Mouse (Mus musculus) lung, embryonic 15.5 days (tissue): Measurements from ENCODE around the gene Calcoco1. TPM values are rescaled to one million over a fixed set of nuclear protein-coding genes. Genes with fewer than 3 reads are reported as not detected.
"Not testable (repeated sequence)": the region's sequence is repeated elsewhere in the genome, so short reads cannot be mapped to it uniquely, and the experiment has no call there.

Source experiments
- ATAC-seq: fragments of 200-750 bp; cut with Nextera tagmentation; 2 replicates; pipeline ENCODE4 v1.8.0; 2017; ENCODE audit warnings: moderate number of reproducible peaks, borderline replicate concordance; ENCODE audit not compliant: low FRiP score, low TSS enrichment; ENCODE audit errors: extremely low read depth
- H3K27ac ChIP-seq: fragments of 300-500 bp; sonication (generic); 2 replicates; pipeline ENCODE4 v1.5.1; 2015; ENCODE audit warnings: moderate library complexity, mild to moderate bottlenecking, inconsistent platforms
- H3K27me3 ChIP-seq: fragments of 300-500 bp; sonication (generic); 2 replicates; pipeline ENCODE4 v1.6.1; 2015; ENCODE audit warnings: inconsistent platforms
- H3K36me3 ChIP-seq: fragments of 300-500 bp; sonication (generic); 2 replicates; pipeline ENCODE4 v1.6.1; 2015; ENCODE audit warnings: inconsistent platforms
- H3K4me1 ChIP-seq: fragments of 300-500 bp; sonication (generic); 2 replicates; pipeline ENCODE4 v1.6.1; 2015; ENCODE audit warnings: inconsistent platforms
- H3K4me2 ChIP-seq: fragments of 300-500 bp; sonication (generic); 2 replicates; pipeline ENCODE4 v1.6.1; 2015; ENCODE audit warnings: inconsistent platforms, mild to moderate bottlenecking, moderate library complexity
- H3K4me3 ChIP-seq: fragments of 300-500 bp; sonication (generic); 2 replicates; pipeline ENCODE4 v1.5.1; 2015; ENCODE audit warnings: mild to moderate bottlenecking, inconsistent platforms
- H3K9ac ChIP-seq: fragments of 300-500 bp; sonication (generic); 2 replicates; pipeline ENCODE4 v1.6.1; 2015; ENCODE audit warnings: inconsistent platforms
- H3K9me3 ChIP-seq: fragments of 300-500 bp; sonication (generic); 2 replicates; pipeline ENCODE4 v1.6.1; 2016; ENCODE audit warnings: inconsistent platforms
- WGBS: fragments of 180-500 bp; shearing (Covaris S2); methylation state at CpG from one replicate; pipeline ENCODE4 v1.1.7; 2015; 5-methylcytosine and 5-hydroxymethylcytosine counted together
- polyA plus RNA-seq: library from polyadenylated mRNA; unstranded; fragments of >200 nt; fragmentation: Nextera tagmentation; extraction: Ambion mirVana; gene quantifications from 2 replicates; pipeline ENCODE4 v1.2.1, GENCODE M21; 2015

Calcoco1 gene
- polyA plus RNA-seq, 1 experiment from 2014 or later = 51.4 TPM

DNA sequence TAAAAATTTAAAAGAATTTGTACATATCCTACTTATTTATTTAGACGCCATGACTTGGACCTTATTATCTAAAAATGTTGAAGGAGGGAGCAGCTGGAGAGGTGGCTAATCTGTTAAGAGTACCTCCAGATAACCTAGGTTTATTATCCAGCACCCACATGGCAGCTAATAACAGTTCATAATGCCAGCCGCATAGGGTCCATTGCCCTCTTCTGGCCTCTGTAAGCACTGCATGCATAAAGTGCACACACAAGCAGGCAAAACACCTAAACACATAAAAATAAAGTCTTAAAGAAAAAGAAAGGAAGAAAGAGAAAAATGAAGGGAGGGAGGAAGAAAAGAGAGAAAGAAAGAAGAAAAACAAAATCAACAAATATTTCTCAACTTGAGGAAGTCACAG is 45.6 kb downstream of the Calcoco1 start:
- no peak for ATAC-seq
- Histone ChIP-seq H3K4me2 (no peak overlapping the region), H3K36me3 (no peaks in the 10 kb centered on the region), H3K9me3 (no peaks in the 10 kb centered on the region), H3K9ac (no peak overlapping the region), H3K4me1 (peaks cover 22% of the 10 kb centered on the region), H3K27me3 (no peaks in the 10 kb centered on the region), H3K27ac (no peak overlapping the region), H3K4me3 (no peak overlapping the region)
- WGBS = 85% methylated on average over 2 of the region's 2 CpGs

GRCm38 (mm10) chr15:102673548-102673947 is 48.4 kb downstream of the Calcoco1 start:
- no peaks in the 10 kb centered on the region for H3K36me3 ChIP-seq
- peaks cover 29% of the 10 kb centered on the region for H3K4me1 ChIP-seq
- no peaks in the 10 kb centered on the region for H3K27me3 ChIP-seq
- H3K9ac ChIP-seq = no peak overlapping the region
- H3K4me3 ChIP-seq = peak overlapping the region; percentile 32
- peak; percentile 60; the same call in 1 of the 2 replicates for ATAC-seq
- H3K4me2 ChIP-seq = peak overlapping the region; percentile 63
- peak overlapping the region; percentile 95 for H3K27ac ChIP-seq
- no peaks in the 10 kb centered on the region for H3K9me3 ChIP-seq
- 2% methylated on average over 10 of the region's 10 CpGs for WGBS

GRCm38 (mm10) chr15:102672215-102673071 is 49.5 kb downstream of the Calcoco1 start, which contains the start of gene Atp5g2:
Gene Atp5g2 (minus strand): TSS chr15:102672352.
- Histone ChIP-seq H3K4me1 (peaks cover 29% of the 10 kb centered on the region), H3K9ac (peak within 1 kb of the TSS; percentile 68), H3K4me2 (peak within 1 kb of the TSS; percentile 63), H3K4me3 (peak within 1 kb of the TSS; percentile 82), H3K27me3 (no peaks in the 10 kb centered on the region), H3K9me3 (no peaks in the 10 kb centered on the region), H3K27ac (peak within 1 kb of the TSS; percentile 95), H3K36me3 (peaks cover 7% of the 10 kb centered on the region)
- WGBS = 3% methylated on average over 37 of the region's 37 CpGs
- ATAC-seq = no peak

DNA sequence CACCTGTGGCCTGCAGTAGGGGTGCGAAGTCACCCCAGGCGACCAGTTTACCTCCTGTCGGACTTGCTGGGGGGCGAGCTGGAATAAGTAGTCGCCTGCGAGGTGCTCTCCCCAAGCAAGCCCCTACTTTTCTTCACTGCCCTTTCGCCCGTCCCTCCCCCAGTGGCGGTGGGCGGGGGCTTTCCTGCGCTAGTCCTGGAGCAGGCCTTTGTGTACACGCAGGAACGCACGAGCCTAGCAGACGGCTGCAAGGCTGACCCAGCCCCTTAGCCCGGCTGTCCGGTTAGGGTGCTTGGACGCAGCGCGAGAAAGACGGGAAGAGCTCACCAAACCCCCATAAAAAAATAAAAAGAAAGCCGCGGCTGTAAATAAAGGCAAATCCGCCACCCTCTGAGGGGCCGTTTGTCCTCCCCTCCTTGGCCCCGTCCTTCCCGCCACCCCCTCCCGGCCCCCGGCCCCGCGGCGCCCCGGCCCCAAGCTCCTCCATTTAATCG is 50.2 kb downstream of the Calcoco1 start:
- Histone ChIP-seq H3K27ac (peak overlapping the region; percentile 95), H3K4me3 (peak overlapping the region; percentile 82), H3K4me2 (peak overlapping the region; percentile 63), H3K4me1 (peaks cover 29% of the 10 kb centered on the region), H3K9me3 (no peaks in the 10 kb centered on the region), H3K27me3 (no peaks in the 10 kb centered on the region), H3K36me3 (peaks cover 14% of the 10 kb centered on the region), H3K9ac (peak overlapping the region; percentile 68)
- ATAC-seq = peak; percentile 83
- WGBS = under 1% methylated on average over 33 of the region's 34 CpGs

DNA sequence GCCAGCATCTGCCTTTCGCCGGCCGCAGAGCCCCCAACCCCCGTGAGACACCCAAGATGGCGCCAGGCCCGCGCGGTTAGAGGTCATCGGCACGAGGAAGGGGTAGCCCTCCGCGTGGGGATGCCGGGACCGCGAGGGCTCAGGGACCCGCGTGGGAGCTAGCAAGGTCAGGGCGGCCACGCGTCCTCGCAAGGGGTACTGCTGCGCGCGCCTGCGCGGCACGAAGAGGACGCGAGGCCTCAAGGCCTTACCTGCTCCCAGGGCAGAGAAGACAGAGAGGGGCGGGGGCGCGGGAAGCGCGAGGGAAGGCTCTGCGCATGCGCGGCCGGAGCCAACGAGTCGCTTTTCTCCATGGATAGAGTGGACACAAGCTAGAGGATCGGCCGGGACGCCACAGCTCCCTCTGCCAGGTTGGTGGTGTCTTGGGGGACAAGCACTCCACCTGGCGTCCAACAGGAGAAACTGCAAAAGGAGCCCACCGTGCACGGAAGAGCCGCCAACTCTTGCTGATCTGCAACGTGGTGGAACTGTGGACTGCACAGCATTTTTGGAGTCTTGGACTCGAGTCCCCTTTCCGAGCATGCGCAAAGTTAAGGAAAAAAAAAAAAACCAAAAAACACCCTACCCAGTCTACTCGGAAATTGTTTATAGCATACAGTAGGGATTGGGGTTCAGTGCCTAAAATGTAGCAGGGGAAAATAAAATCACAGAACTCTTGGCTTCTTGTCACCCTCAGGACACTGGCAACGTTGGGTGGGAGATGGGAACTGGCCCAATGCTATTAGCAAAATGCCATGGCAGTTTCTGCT is 51.0 kb downstream of the Calcoco1 start:
- ATAC-seq = peak; percentile 88
- Histone ChIP-seq H3K4me2 (peak overlapping the region; percentile 63), H3K4me1 (peaks cover 29% of the 10 kb centered on the region), H3K4me3 (peak overlapping the region; percentile 82), H3K9ac (peak overlapping the region; percentile 96), H3K27ac (peak overlapping the region; percentile 95), H3K9me3 (no peaks in the 10 kb centered on the region), H3K36me3 (peaks cover 22% of the 10 kb centered on the region), H3K27me3 (no peaks in the 10 kb centered on the region)
- WGBS = under 1% methylated on average over 53 of the region's 53 CpGs

GRCm38 (mm10) chr15:102670281-102670680 is 51.7 kb downstream of the Calcoco1 start:
- H3K27me3 ChIP-seq = no peaks in the 10 kb centered on the region
- ATAC-seq = no peak
- peaks cover 29% of the 10 kb centered on the region for H3K4me1 ChIP-seq
- peaks cover 25% of the 10 kb centered on the region for H3K36me3 ChIP-seq
- peak overlapping the region; percentile 90 for H3K27ac ChIP-seq
- H3K4me3 ChIP-seq = peak overlapping the region; percentile 82
- no peaks in the 10 kb centered on the region for H3K9me3 ChIP-seq
- peak overlapping the region; percentile 96 for H3K9ac ChIP-seq
- WGBS = 4% methylated on average over 6 of the region's 6 CpGs
- H3K4me2 ChIP-seq = peak overlapping the region; percentile 63

- Histone ChIP-seq H3K27me3 (no peaks in the 10 kb centered on the region), H3K36me3 (peaks cover 33% of the 10 kb centered on the region), H3K4me2 (peak overlapping the region; percentile 63), H3K4me1 (peaks cover 27% of the 10 kb centered on the region), H3K4me3 (no peak overlapping the region), H3K9me3 (no peaks in the 10 kb centered on the region), H3K9ac (no peak overlapping the region), H3K27ac (no peak overlapping the region)
- ATAC-seq = no peak
- 78% methylated on average over 8 of the region's 8 CpGs for WGBS
These were observed 52.4 kb downstream of the Calcoco1 start for GRCm38 (mm10) chr15:102669571-102669970.

- H3K4me1 ChIP-seq = peaks cover 8% of the 10 kb centered on the region; the same call in 1 of the 2 replicates
- WGBS = 41% methylated on average over 4 of the region's 4 CpGs
- no peak overlapping the region for H3K9ac ChIP-seq
- H3K27ac ChIP-seq = no peak overlapping the region
- H3K27me3 ChIP-seq = no peaks in the 10 kb centered on the region
- H3K4me2 ChIP-seq = no peak overlapping the region
- no peak for ATAC-seq
- H3K36me3 ChIP-seq = peaks cover 66% of the 10 kb centered on the region
- no peaks in the 10 kb centered on the region for H3K9me3 ChIP-seq
- H3K4me3 ChIP-seq = no peak overlapping the region
These were observed 56.5 kb downstream of the Calcoco1 start for GRCm38 (mm10) chr15:102665494-102665893.

DNA sequence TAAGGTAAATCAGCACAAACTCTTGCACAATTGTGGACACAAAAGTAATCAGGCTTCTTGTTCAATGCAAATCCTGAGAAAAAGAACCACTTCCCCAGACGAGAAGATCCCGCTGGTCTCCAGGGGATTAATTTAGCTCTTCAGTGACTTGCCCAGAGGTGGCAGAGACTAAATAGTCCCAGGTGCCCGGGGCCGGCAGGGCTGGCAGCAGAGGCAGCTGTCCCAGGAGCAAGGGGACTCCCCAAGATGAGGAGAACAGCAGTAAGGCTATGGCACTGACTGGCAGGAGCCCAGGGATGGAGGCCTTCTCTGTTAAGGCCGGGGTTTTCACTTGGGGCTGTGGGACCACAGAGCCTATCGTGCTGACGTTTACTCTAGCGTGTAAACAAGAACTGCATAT is 58.2 kb downstream of the Calcoco1 start:
- Histone ChIP-seq H3K4me1 (0 out of 2 replicates have a peak, but pooled peaks cover 3% of the 10 kb centered on the region), H3K4me3 (no peak overlapping the region), H3K27ac (peak overlapping the region; percentile 31), H3K27me3 (no peaks in the 10 kb centered on the region), H3K9me3 (no peaks in the 10 kb centered on the region), H3K9ac (no peak overlapping the region), H3K36me3 (peaks cover 74% of the 10 kb centered on the region), H3K4me2 (no peak overlapping the region)
- WGBS = 79% methylated on average over 8 of the region's 8 CpGs
- no peak for ATAC-seq

- not testable (repeated sequence) for H3K4me3 ChIP-seq, H3K4me1 ChIP-seq, H3K9me3 ChIP-seq, H3K27ac ChIP-seq, H3K27me3 ChIP-seq, ATAC-seq, H3K4me2 ChIP-seq, H3K9ac ChIP-seq
- peaks cover 69% of the 10 kb centered on the region for H3K36me3 ChIP-seq
- no CpG with 5 or more reads among the region's 2 CpGs for WGBS
These were observed 59.4 kb downstream of the Calcoco1 start for GRCm38 (mm10) chr15:102662601-102663000.

DNA sequence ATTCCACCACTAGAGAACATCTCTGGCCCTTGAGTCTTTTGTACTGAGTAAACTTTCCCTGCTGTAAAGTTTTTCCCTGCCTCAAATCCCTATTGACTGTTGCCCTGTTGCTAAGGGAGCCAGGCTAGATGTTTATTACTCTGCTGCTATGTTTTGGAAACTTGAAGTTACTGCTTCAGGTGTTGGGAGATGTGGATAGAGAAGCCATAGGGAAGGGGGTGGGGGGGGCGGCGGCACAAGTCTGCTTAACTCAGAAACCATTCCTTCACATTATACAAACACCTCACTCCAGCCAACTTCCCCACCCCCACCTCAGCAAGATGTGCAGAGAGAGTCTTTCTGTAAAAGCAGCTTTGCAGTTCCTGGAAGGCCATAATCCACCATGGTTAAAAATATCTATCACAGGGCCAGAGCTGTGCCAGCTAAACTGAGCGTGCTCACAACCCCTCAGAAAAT is 64.0 kb downstream of the Calcoco1 start:
- no peaks in the 10 kb centered on the region for H3K27me3 ChIP-seq
- H3K27ac ChIP-seq = peak overlapping the region; percentile 99
- peaks cover 35% of the 10 kb centered on the region for H3K4me1 ChIP-seq
- no peak overlapping the region for H3K4me3 ChIP-seq
- no peaks in the 10 kb centered on the region for H3K9me3 ChIP-seq
- peak; percentile 36; the same call in 1 of the 2 replicates for ATAC-seq
- no peak overlapping the region for H3K4me2 ChIP-seq
- no peak overlapping the region for H3K9ac ChIP-seq
- peaks cover 26% of the 10 kb centered on the region for H3K36me3 ChIP-seq
- 20% methylated on average over 3 of the region's 3 CpGs for WGBS
